Mouse (Mus musculus): ENCODE measurements around the gene Defb21.

DNA sequence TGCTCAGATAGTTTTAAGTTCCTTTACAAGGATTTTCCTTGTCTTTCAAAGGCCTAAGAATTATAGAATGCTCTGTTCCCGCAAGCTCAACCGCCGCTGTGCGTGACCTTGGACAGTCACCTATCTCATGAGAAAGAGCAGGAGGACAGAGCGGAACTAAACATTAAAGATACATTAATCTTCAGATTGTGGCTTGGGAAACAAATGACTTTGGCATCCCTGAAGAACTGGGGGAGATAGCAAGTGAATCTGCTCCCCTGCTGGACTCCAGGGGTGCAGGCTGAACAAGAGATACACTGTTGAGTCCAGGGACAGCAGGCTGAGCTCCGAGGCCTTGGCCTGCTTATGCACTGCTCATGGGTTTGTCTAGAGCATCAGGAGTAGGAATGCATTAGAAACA is 27.5 kb downstream of the Defb21 start:
- TF ChIP-seq CTCF (IDR thresholded peaks at IDR 0.05), result no peak
- no peak for TF ChIP-seq EP300 (IDR thresholded peaks at IDR 0.05)

Data from lung, postnatal 0 days (tissue).